Mouse (Mus musculus) testis, adult 2 months (tissue): ENCODE data around the gene Vps18.

Source experiments
- CTCF ChIP-seq: fragments of 200-500 bp; IDR thresholded peaks from 2 replicates; pipeline ENCODE4 v1.5.1; 2012; ENCODE audit warnings: low read depth, mild to moderate bottlenecking, inconsistent platforms, low read length, moderate library complexity; ENCODE audit not compliant: control insufficient read depth, insufficient read depth, insufficient replicate concordance
- POLR2A ChIP-seq: fragments of 200-500 bp; IDR thresholded peaks from 2 replicates; pipeline ENCODE4 v1.6.1; 2012; ENCODE audit warnings: low read depth, mild to moderate bottlenecking, inconsistent platforms, low read length, moderate library complexity; ENCODE audit not compliant: control insufficient read depth

- TF ChIP-seq CTCF (no peak), POLR2A (no peak)
Observed at GRCm38 (mm10) chr2:119240819-119241186, 47.7 kb upstream of the Vps18 start.
